Mouse (Mus musculus) heart, adult 2 months (tissue): Measurements from ENCODE around the gene Elfn1. TPM values are rescaled to one million over a fixed set of nuclear protein-coding genes. Genes with fewer than 3 reads are reported as not detected.

Source experiments
- DNase-seq, 2 experiments: peaks; one replicate each; pipeline ENCODE4 v3.0.0; 2021
- H3K27ac ChIP-seq: fragments of 200-600 bp; 2 replicates; pipeline ENCODE4 v1.8.1; 2022
- H3K27me3 ChIP-seq: fragments of 200-500 bp; 2 replicates; pipeline ENCODE4 v1.6.1; 2012; ENCODE audit warnings: mild to moderate bottlenecking, low read length, inconsistent platforms, mixed read lengths; ENCODE audit not compliant: control insufficient read depth, insufficient read depth
- H3K36me3 ChIP-seq: fragments of 200-500 bp; 2 replicates; pipeline ENCODE4 v1.6.1; 2012; ENCODE audit warnings: low read length, inconsistent platforms; ENCODE audit not compliant: control insufficient read depth, insufficient read depth
- H3K4me1 ChIP-seq: fragments of 200-500 bp; 2 replicates; pipeline ENCODE4 v1.6.1; 2011; ENCODE audit warnings: low read length; ENCODE audit not compliant: control insufficient read depth, insufficient read depth
- H3K4me3 ChIP-seq: fragments of 200-600 bp; 2 replicates; pipeline ENCODE4 v1.8.1; 2022
- H3K79me2 ChIP-seq: fragments of 200-500 bp; replicated peaks from 2 replicates; pipeline ENCODE4 v1.6.1; 2012; ENCODE audit warnings: mild to moderate bottlenecking, inconsistent platforms, low read length, moderate library complexity, mixed read lengths; ENCODE audit not compliant: control insufficient read depth, insufficient read depth
- H3K9ac ChIP-seq: fragments of 200-500 bp; 2 replicates; pipeline ENCODE4 v1.6.1; 2012; ENCODE audit warnings: low read depth, mild to moderate bottlenecking, control low read depth, inconsistent platforms, low read length, mixed read lengths
- CTCF ChIP-seq: fragments of 200-600 bp; IDR thresholded peaks from 2 replicates; pipeline ENCODE4 v1.8.1; 2022; ENCODE audit warnings: antibody characterized with exemption, mild to moderate bottlenecking, moderate library complexity
- EP300 ChIP-seq: fragments of 200-500 bp; IDR thresholded peaks from 2 replicates; pipeline ENCODE4 v1.6.1; 2011; ENCODE audit warnings: low read depth, low read length, control low read depth; ENCODE audit not compliant: insufficient read depth
- POLR2A ChIP-seq: fragments of 200-500 bp; IDR thresholded peaks from 2 replicates; pipeline ENCODE4 v1.6.1; 2011; ENCODE audit warnings: mild to moderate bottlenecking, low read depth, low read length, control low read depth; ENCODE audit not compliant: insufficient read depth
- WGBS: fragments of 180-500 bp; shearing (Covaris S2); methylation state at CpG from one replicate; pipeline ENCODE4 v1.1.7; 2018; 5-methylcytosine and 5-hydroxymethylcytosine counted together
- intact Hi-C: fragments of 180-260 bp; cut with DNase I; formaldehyde crosslinking; loops from one replicate; pipeline ENCODE4 v1.15.1; 2025
- polyA plus RNA-seq: library from polyadenylated mRNA; depleted of rRNA; stranded (reverse); fragments of >200 nt; gene quantifications from 2 replicates; pipeline ENCODE4 v1.2.3, GENCODE M21; 2012
- total RNA-seq, 2 experiments: library from RNA; stranded (reverse); gene quantifications; 2 replicates each; pipeline ENCODE4 v1.2.3; 2021

Elfn1 gene
- total and polyA plus RNA-seq, 3 experiments = 0.14 to 0.25 TPM; not detected in 1

- Histone ChIP-seq H3K79me2 (no peaks in the 10 kb centered on the region), H3K27me3 (no peaks in the 10 kb centered on the region)
- 71% methylated on average over 9 of the region's 9 CpGs for WGBS
Observed at GRCm38 (mm10) chr5:140007656-140008522, 100.1 kb downstream of the Elfn1 start.

DNA sequence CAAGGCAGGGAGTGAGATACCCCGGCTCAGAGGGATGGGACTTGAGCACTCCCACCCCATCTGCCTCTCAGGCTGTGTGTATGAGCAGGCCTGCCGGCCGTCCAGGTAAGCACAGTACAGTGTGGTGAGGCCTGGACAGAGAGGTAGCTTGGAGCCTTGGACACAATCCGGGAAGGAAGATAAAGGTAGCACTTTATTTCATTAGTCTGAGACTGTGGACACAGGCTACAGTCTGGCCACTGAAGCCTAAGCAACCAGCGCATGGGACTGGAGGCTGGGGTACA lies 100.7 kb downstream of the Elfn1 start:
- no peak for DNase-seq
- Histone ChIP-seq H3K4me3 (no peak overlapping the region), H3K4me1 (no peaks in the 10 kb centered on the region), H3K27ac (no peak overlapping the region), H3K36me3 (no peaks in the 10 kb centered on the region), H3K27me3 (no peaks in the 10 kb centered on the region), H3K79me2 (no peaks in the 10 kb centered on the region), H3K9ac (no peak overlapping the region)
- TF ChIP-seq CTCF (no peak), POLR2A (no peak), EP300 (no peak)
- intact Hi-C loops = no loop called here
- 87% methylated on average over 5 of the region's 5 CpGs for WGBS

More at GRCm38 (mm10) chr5:140007656-140008522, 100.1 kb downstream of the Elfn1 start:
- Histone ChIP-seq H3K9ac (no peak overlapping the region), H3K4me3 (no peak overlapping the region), H3K4me1 (no peaks in the 10 kb centered on the region), H3K36me3 (no peaks in the 10 kb centered on the region), H3K27ac (no peak overlapping the region)
- intact Hi-C loops = no loop called here
- no peak for TF ChIP-seq CTCF
- no peak for DNase-seq

GRCm38 (mm10) chr5:140009083-140009655 lies 101.4 kb downstream of the Elfn1 start:
- intact Hi-C loops = no loop called here
- WGBS = 85% methylated on average over 7 of the region's 7 CpGs
- no peak for TF ChIP-seq POLR2A

DNA sequence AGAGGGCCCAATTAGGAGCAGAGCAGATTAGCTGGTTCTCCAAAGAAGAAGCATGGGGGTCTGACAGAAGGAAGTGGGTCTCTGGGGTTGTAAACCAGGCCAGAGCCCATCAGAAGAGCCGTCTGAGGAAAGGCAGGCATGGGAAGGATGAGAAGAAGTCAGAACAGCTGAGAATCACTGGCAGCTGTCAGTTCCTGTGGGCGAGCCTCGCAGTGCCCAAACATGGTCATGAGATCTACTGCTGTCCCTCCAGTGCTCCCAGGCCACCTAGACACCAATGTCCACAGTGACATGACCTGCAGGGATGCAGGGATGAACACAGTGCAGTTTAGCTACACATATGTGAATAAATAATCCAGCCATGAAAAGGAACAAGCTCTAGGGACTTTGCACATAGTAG lies 102.7 kb downstream of the Elfn1 start:
- Histone ChIP-seq H3K9ac (no peak overlapping the region), H3K4me3 (no peak overlapping the region), H3K36me3 (no peaks in the 10 kb centered on the region), H3K27me3 (no peaks in the 10 kb centered on the region), H3K4me1 (no peaks in the 10 kb centered on the region), H3K27ac (no peak overlapping the region), H3K79me2 (no peaks in the 10 kb centered on the region)
- intact Hi-C loops = no loop called here
- DNase-seq = no peak
- WGBS = 90% methylated on average over 3 of the region's 3 CpGs
- TF ChIP-seq EP300 (no peak), CTCF (no peak), POLR2A (no peak)

More at GRCm38 (mm10) chr5:140009083-140009655, 101.4 kb downstream of the Elfn1 start:
- Histone ChIP-seq H3K4me3 (no peak overlapping the region), H3K9ac (no peak overlapping the region), H3K79me2 (no peaks in the 10 kb centered on the region), H3K4me1 (no peaks in the 10 kb centered on the region), H3K27ac (no peak overlapping the region), H3K36me3 (no peaks in the 10 kb centered on the region), H3K27me3 (no peaks in the 10 kb centered on the region)
- no peak for DNase-seq

DNA sequence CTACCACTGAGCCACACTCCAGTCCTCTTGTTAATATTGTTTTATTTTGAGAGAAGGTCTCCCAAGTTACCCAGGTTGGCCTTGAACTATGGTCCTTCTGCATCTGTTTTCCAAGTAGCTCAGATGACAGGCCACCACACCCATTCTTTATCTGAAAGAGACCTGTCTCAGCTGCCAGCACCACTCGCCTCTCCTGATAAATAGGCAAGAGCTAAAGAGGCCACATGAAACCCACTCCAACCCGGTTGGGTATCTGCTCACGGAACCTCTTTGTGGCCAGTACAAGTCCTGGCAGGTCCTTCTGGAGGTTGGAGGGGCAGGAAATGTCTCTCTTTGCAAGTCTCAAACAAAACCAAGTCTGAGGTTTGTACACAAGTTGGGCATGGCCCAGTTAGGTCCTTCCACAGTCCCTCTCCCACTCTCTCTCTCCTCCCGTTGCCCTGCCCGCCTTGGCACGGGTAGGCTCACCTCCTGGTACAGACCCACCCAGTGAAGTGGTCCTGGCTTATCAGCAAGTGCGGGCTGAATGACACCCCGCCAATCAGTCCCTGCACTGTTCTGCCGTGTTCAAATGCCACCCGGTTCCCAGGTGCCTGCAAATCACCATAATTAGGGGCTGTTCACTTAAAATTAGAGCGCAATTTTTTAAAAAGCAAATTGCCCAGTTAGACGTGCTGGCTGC lies 104.7 kb downstream of the Elfn1 start:
- no peak for TF ChIP-seq POLR2A
- TF ChIP-seq CTCF = no peak
- no peak for TF ChIP-seq EP300

DNA sequence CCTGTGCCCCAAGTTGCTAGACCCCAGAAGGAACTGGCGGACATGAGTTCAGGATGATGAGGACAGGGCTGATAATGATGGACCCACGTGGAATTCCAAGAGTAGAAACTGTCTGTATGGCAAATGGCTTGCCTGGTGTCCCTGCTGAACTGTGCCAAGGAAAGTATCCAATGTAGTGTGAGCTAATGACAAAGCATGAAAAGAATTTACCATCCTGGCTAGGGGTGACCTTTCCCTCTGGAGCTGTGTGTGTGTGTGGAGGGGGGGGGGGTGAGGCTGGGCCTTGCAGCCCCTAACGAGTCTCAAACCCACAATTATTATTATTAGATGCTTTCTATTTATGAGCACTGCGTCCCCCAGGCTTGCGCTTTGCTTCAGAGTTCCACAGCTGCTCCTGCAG lies 105.9 kb downstream of the Elfn1 start:
- intact Hi-C loops = no loop called here
- no peaks in the 10 kb centered on the region for H3K36me3 ChIP-seq
- no peaks in the 10 kb centered on the region for H3K79me2 ChIP-seq
- DNase-seq = no peak
- no peaks in the 10 kb centered on the region for H3K27me3 ChIP-seq
- no peaks in the 10 kb centered on the region for H3K4me1 ChIP-seq
- WGBS = 63% methylated on average over 5 of the region's 5 CpGs
- H3K4me3 ChIP-seq = no peak overlapping the region
- H3K9ac ChIP-seq = no peak overlapping the region
- no peak for TF ChIP-seq EP300
- TF ChIP-seq POLR2A = no peak
- no peak for TF ChIP-seq CTCF
- H3K27ac ChIP-seq = no peak overlapping the region

More for the DNA sequence above, 104.7 kb downstream of the Elfn1 start:
- WGBS = 83% methylated on average over 12 of the region's 12 CpGs
- Histone ChIP-seq H3K4me1 (no peaks in the 10 kb centered on the region), H3K36me3 (no peaks in the 10 kb centered on the region), H3K27me3 (no peaks in the 10 kb centered on the region), H3K27ac (no peak overlapping the region), H3K9ac (no peak overlapping the region), H3K4me3 (no peak overlapping the region), H3K79me2 (no peaks in the 10 kb centered on the region)
- DNase-seq = no peak
- intact Hi-C loops = no loop called here
